Mouse (Mus musculus) urinary bladder, adult 2 months (tissue): ENCODE data around the gene Ttc28. TPM values are rescaled to one million over a fixed set of nuclear protein-coding genes. Genes with fewer than 3 reads are reported as not detected.

Source experiments
- DNase-seq: peaks from one replicate; pipeline ENCODE4 v3.0.0; 2022; ENCODE audit warnings: low spot score
- polyA plus RNA-seq: library from polyadenylated mRNA; depleted of rRNA; stranded (reverse); fragments of >200 nt; gene quantifications from 2 replicates; pipeline ENCODE4 v1.2.3, GENCODE M21; 2012

Ttc28 gene
- polyA plus RNA-seq, 1 experiment, result 4.9 TPM

GRCm38 (mm10) chr5:111131561-111131960 is 252.0 kb downstream of the Ttc28 start:
- no peak for DNase-seq

- no peak for DNase-seq
Observed at GRCm38 (mm10) chr5:111133150-111133549, 253.5 kb downstream of the Ttc28 start.

- DNase-seq, result no peak
Observed at GRCm38 (mm10) chr5:111133754-111134153, 254.2 kb downstream of the Ttc28 start.

GRCm38 (mm10) chr5:111137283-111137682 is 257.7 kb downstream of the Ttc28 start:
- DNase-seq, result no peak

GRCm38 (mm10) chr5:111137742-111138141 is 258.1 kb downstream of the Ttc28 start:
- DNase-seq, result no peak

GRCm38 (mm10) chr5:111138239-111138833 is 258.7 kb downstream of the Ttc28 start:
- no peak for DNase-seq

GRCm38 (mm10) chr5:111138927-111139565 is 259.4 kb downstream of the Ttc28 start:
- DNase-seq, result no peak

GRCm38 (mm10) chr5:111139622-111140021 is 260.0 kb downstream of the Ttc28 start:
- DNase-seq, result no peak

- no peak for DNase-seq
Observed at GRCm38 (mm10) chr5:111141139-111141885, 261.7 kb downstream of the Ttc28 start.

GRCm38 (mm10) chr5:111142837-111143236 is 263.2 kb downstream of the Ttc28 start:
- DNase-seq, result no peak

- DNase-seq, result no peak
Observed at GRCm38 (mm10) chr5:111144411-111144810, 264.8 kb downstream of the Ttc28 start.

GRCm38 (mm10) chr5:111150581-111150980 is 271.0 kb downstream of the Ttc28 start:
- no peak for DNase-seq

GRCm38 (mm10) chr5:111151882-111152759 is 272.5 kb downstream of the Ttc28 start:
- no peak for DNase-seq

- DNase-seq, result no peak
Observed at GRCm38 (mm10) chr5:111154586-111154985, 275.0 kb downstream of the Ttc28 start.

- no peak for DNase-seq
Observed at GRCm38 (mm10) chr5:111155271-111155670, 275.7 kb downstream of the Ttc28 start.

- DNase-seq, result no peak
Observed at GRCm38 (mm10) chr5:111155928-111156327, 276.3 kb downstream of the Ttc28 start.

- no peak for DNase-seq
Observed at GRCm38 (mm10) chr5:111158266-111158665, 278.7 kb downstream of the Ttc28 start.

GRCm38 (mm10) chr5:111159628-111160321 is 280.2 kb downstream of the Ttc28 start:
- no peak for DNase-seq

- DNase-seq, result no peak
Observed at GRCm38 (mm10) chr5:111161146-111161930, 281.7 kb downstream of the Ttc28 start.

- no peak for DNase-seq
Observed at GRCm38 (mm10) chr5:111162857-111163256, 283.3 kb downstream of the Ttc28 start.

- no peak for DNase-seq
Observed at GRCm38 (mm10) chr5:111163377-111163776, 283.8 kb downstream of the Ttc28 start.
